ENCODE assay signal across 23 mouse cellular contexts in the genomic region with DNA sequence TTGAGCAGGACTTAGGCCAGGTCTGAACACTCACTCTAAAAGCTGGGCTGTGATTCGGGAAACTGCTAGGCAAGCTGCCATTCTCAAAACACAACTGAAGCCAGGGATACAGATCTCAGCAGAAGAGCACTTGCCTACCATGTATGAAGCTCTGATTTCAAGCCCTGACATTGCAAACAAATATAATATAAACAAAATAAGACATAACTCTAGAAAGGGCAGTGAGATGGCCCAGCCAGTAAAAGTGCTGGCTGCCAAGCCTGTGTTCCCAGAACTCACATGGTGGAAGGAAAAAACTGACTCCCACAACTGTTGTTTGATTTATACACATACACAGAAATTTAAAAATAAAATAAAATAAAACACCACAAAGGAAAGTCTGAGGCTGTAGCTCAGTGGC. TPM values are rescaled to one million over a fixed set of nuclear protein-coding genes. Genes with fewer than 3 reads are reported as not detected.
DNase-seq lines count a peak whose midpoint lies in the region; ATAC-seq and TF ChIP-seq lines count a peak whose summit lies in the region.
"Had no signal": no experiment of that assay in that cellular context is flagged by ENCODE, and none has a peak within 500 bp of the region (broad histone marks: within the 10 kb centered on the region; RNA-seq: fewer than 3 reads in every experiment).

No protein-coding gene starts in this region.

- no peaks in the 10 kb centered on the region for H3K9me3 ChIP-seq in lung, embryonic 14.5 days (ENCODE audit: low read depth, low read length)
- no peaks in the 10 kb centered on the region for H3K9me3 ChIP-seq in lung, embryonic 16.5 days (ENCODE audit: control insufficient read depth, low read length)
- H3K9me3 ChIP-seq in lung, postnatal 0 days (ENCODE audit: low read length), result no peaks in the 10 kb centered on the region
- H3K9me3 ChIP-seq: embryonic facial prominence, embryonic 10.5 days; embryonic facial prominence, embryonic 12.5 days; forebrain, embryonic 13.5 days; forebrain, embryonic 15.5 days had no signal

- no peaks in the 10 kb centered on the region for H3K27me3 ChIP-seq in lung, embryonic 14.5 days (ENCODE audit: insufficient read depth, low read length)
- no peaks in the 10 kb centered on the region for H3K27me3 ChIP-seq in lung, embryonic 16.5 days (ENCODE audit: control insufficient read depth, insufficient read depth, low read depth, low read length)
- H3K27me3 ChIP-seq in lung, postnatal 0 days (replicated peaks; ENCODE audit: insufficient read depth, low read length), result no peaks in the 10 kb centered on the region
- H3K27me3 ChIP-seq: embryonic facial prominence, embryonic 12.5 days; forebrain, embryonic 13.5 days; forebrain, embryonic 15.5 days; Patski had no signal

- peak; percentile 51 for DNase-seq in lung, embryonic 14.5 days
- no peak for DNase-seq in lung, postnatal 25 days (ENCODE audit: low spot score)
- DNase-seq in lung, postnatal 0 days (ENCODE audit: low spot score), result no peak
- peak; percentile 13 for DNase-seq in NIH3T3 (ENCODE audit: low read depth)
- DNase-seq in gastrocnemius, postnatal 14 days, result no peak
- DNase-seq: adrenal gland, adult 8-10 months; adrenal gland, postnatal 14 days; adrenal gland, postnatal 36 days; cerebellum, adult 11-12 months; cerebellum, adult 2 months; cerebellum, adult 9-10 months; cerebellum, postnatal 10 days; cerebellum, postnatal 25 days had no signal

- no peak for TF ChIP-seq CTCF in lung, embryonic 14.5 days (IDR thresholded peaks at IDR 0.05; ENCODE audit: low read depth)
- TF ChIP-seq CTCF in lung, postnatal 0 days (IDR thresholded peaks at IDR 0.05), result no peak

- 39% methylated on average over 1 of the region's 1 CpGs for WGBS in lung, embryonic 14.5 days
- whole genome bisulfite sequencing in lung, embryonic 16.5 days, result 44% methylated on average over 1 of the region's 1 CpGs
- WGBS in lung, postnatal 0 days, result 42% methylated on average over 1 of the region's 1 CpGs

- H3K9ac ChIP-seq in lung, embryonic 14.5 days, result no peak overlapping the region
- H3K9ac ChIP-seq in lung, embryonic 16.5 days (ENCODE audit: low read length), result no peak overlapping the region
- no peak overlapping the region for H3K9ac ChIP-seq in lung, postnatal 0 days (replicated peaks; ENCODE audit: low read depth)
- H3K9ac ChIP-seq: embryonic facial prominence, embryonic 12.5 days; forebrain, embryonic 13.5 days; forebrain, embryonic 15.5 days had no signal

- no peak overlapping the region for H3K4me2 ChIP-seq in lung, embryonic 14.5 days
- no peak overlapping the region for H3K4me2 ChIP-seq in lung, embryonic 16.5 days (ENCODE audit: low read depth, low read length)
- no peak overlapping the region for H3K4me2 ChIP-seq in lung, postnatal 0 days (replicated peaks; ENCODE audit: low read depth, low read length)
- H3K4me2 ChIP-seq: embryonic facial prominence, embryonic 12.5 days; forebrain, embryonic 13.5 days; forebrain, embryonic 15.5 days had no signal

- ATAC-seq in lung, embryonic 14.5 days (ENCODE audit: insufficient read depth), result peak; percentile 71; the same call in 1 of the 2 replicates
- peak; percentile 71; the same call in 1 of the 2 replicates for ATAC-seq in lung, embryonic 16.5 days (ENCODE audit: low read depth)
- ATAC-seq in lung, postnatal 0 days, result no peak
- ATAC-seq: activated CD4-positive, CD25-positive, alpha-beta regulatory T cell, adult 4 months; forebrain, embryonic 13.5 days; forebrain, embryonic 15.5 days; Patski had no signal

- no peak overlapping the region for H3K4me3 ChIP-seq in lung, embryonic 14.5 days (ENCODE audit: low read depth, low read length)
- H3K4me3 ChIP-seq in lung, embryonic 16.5 days (ENCODE audit: low read length), result no peak overlapping the region
- no peak overlapping the region for H3K4me3 ChIP-seq in lung, postnatal 0 days (ENCODE audit: low read depth, low read length)
- H3K4me3 ChIP-seq: embryonic facial prominence, embryonic 10.5 days; embryonic facial prominence, embryonic 12.5 days; forebrain, embryonic 13.5 days; forebrain, embryonic 15.5 days had no signal

- no peak overlapping the region for H3K27ac ChIP-seq in lung, embryonic 14.5 days (ENCODE audit: low read depth)
- H3K27ac ChIP-seq in lung, embryonic 16.5 days (ENCODE audit: low read length), result no peak overlapping the region
- H3K27ac ChIP-seq in lung, postnatal 0 days (ENCODE audit: low read length), result no peak overlapping the region
- H3K27ac ChIP-seq: embryonic facial prominence, embryonic 10.5 days; embryonic facial prominence, embryonic 12.5 days; forebrain, embryonic 13.5 days; forebrain, embryonic 15.5 days had no signal

- intact Hi-C loops in gastrocnemius, postnatal 14 days (cut with DNase I; ENCODE audit: low total_unique reads), result no loop called here

- no peak for TF ChIP-seq EP300 in lung, postnatal 0 days (IDR thresholded peaks at IDR 0.05)

- no peaks in the 10 kb centered on the region for H3K36me3 ChIP-seq in lung, embryonic 14.5 days (ENCODE audit: insufficient read depth)
- no peaks in the 10 kb centered on the region for H3K36me3 ChIP-seq in lung, embryonic 16.5 days (ENCODE audit: control insufficient read depth, insufficient read depth, low read length)
- H3K36me3 ChIP-seq in lung, postnatal 0 days (ENCODE audit: insufficient read depth, low read length), result no peaks in the 10 kb centered on the region
- H3K36me3 ChIP-seq: embryonic facial prominence, embryonic 10.5 days; embryonic facial prominence, embryonic 12.5 days; forebrain, embryonic 15.5 days had no signal

- no peaks in the 10 kb centered on the region for H3K4me1 ChIP-seq in lung, embryonic 14.5 days (ENCODE audit: insufficient read depth)
- H3K4me1 ChIP-seq in lung, embryonic 16.5 days (replicated peaks; ENCODE audit: control insufficient read depth, insufficient read depth, low read length), result no peaks in the 10 kb centered on the region
- no peaks in the 10 kb centered on the region for H3K4me1 ChIP-seq in lung, postnatal 0 days (ENCODE audit: insufficient read depth, low read depth, low read length)
- H3K4me1 ChIP-seq: embryonic facial prominence, embryonic 12.5 days; forebrain, embryonic 13.5 days had no signal

RNA-seq across cellular contexts. Expression of a gene that starts 32.6 kb away (rescaled TPM):
- 0.12 TPM in 1 of 2 replicates, not detected in the other for polyA plus RNA-seq in lung, embryonic 14.5 days (2014; fragmentation: Nextera tagmentation; extraction: Ambion mirVana)
- polyA plus RNA-seq in lung, embryonic 16.5 days (2015; fragmentation: Nextera tagmentation; extraction: Ambion mirVana), result 0.31 TPM in 1 of 2 replicates, not detected in the other
- polyA plus RNA-seq in lung, postnatal 0 days (2015; fragmentation: Nextera tagmentation; extraction: Ambion mirVana), result 0.07 TPM in 1 of 2 replicates, not detected in the other
- not detected for total RNA-seq in gastrocnemius, postnatal 14 days (2021)
- total RNA-seq: adrenal gland, adult 18-20 months; adrenal gland, adult 8-10 months; adrenal gland, postnatal 14 days; adrenal gland, postnatal 36 days; MEL had no signal
- polyA plus RNA-seq: activated CD4-positive, CD25-positive, alpha-beta regulatory T cell, adult 4 months; cortical plate, adult 2 months; forebrain, embryonic 13.5 days had no signal

RNA-seq across cellular contexts. Expression of a gene that starts 59.0 kb away (rescaled TPM):
- 194 and 201 TPM in 2 replicates for polyA plus RNA-seq in lung, embryonic 14.5 days (2014; fragmentation: Nextera tagmentation; extraction: Ambion mirVana)
- 216 and 219 TPM in 2 replicates for polyA plus RNA-seq in lung, embryonic 16.5 days (2015; fragmentation: Nextera tagmentation; extraction: Ambion mirVana)
- polyA plus RNA-seq in lung, postnatal 0 days (2015; fragmentation: Nextera tagmentation; extraction: Ambion mirVana), result 175 and 196 TPM in 2 replicates
- 100 to 1,000 TPM; 229 to 279 TPM for total RNA-seq in gastrocnemius, postnatal 14 days (2021)

Comparison
In these comparisons a context has a peak if more than half of its experiments do, and no peak if none do; other contexts are left out.
1. DNase-seq: peak in lung, embryonic 14.5 days (single experiment) and NIH3T3 (single experiment); none in lung, postnatal 25 days (single experiment), lung, postnatal 0 days (single experiment) and gastrocnemius, postnatal 14 days (single experiment).